Mouse (Mus musculus) spleen, adult 2 months (tissue): ENCODE measurements around the gene Mrpl33.

Experiments
- CTCF ChIP-seq: fragments of 200-500 bp; IDR thresholded peaks from 2 replicates; pipeline ENCODE4 v1.5.1; 2011; ENCODE audit warnings: mild to moderate bottlenecking, inconsistent platforms; ENCODE audit not compliant: insufficient read depth, insufficient read length, insufficient replicate concordance; ENCODE audit errors: extremely low read depth
- POLR2A ChIP-seq: fragments of 200-500 bp; IDR thresholded peaks from 2 replicates; pipeline ENCODE4 v1.6.1; 2011; ENCODE audit warnings: low read depth, low read length, inconsistent platforms

DNA sequence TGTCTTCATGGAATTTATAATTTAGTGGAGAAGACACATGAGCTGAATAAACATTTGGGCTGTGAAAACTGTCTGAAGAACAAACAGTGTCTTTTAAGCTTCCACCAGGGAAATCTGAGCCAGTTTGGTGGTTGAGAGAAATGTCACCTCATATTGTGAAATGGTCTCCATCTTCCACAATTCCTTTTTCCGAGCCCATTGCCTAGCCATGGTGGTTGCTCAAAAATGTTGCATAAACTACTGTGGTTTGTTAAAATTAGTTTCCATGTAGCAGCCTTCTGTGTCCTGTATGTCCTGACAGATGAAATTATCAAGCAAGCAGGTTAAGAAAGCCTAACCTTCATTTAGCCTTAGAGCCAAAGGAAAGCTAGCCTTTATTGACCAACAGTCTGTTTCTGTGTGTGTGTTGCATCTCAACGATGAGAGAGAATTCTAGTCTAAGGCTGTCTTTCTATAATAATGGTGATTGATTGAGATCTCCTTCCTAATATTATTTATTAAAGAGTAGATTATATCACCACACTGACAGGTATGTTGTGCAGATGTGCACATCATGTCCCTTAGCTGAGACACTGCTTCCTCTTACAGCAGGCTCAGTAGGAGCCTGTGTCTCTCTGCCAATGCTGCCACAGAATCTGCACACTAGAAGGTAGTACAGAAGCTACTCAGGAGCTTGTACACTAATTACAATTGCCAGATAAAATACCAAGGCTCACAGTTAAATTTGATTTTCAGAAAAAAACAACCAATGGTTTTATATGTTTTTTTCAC, 54.0 kb downstream of the Mrpl33 start:
- TF ChIP-seq POLR2A (no peak), CTCF (no peak)
